Mouse (Mus musculus) layer of hippocampus, adult 8-10 months (tissue): ENCODE measurements around the gene Tgoln1. TPM values are rescaled to one million over a fixed set of nuclear protein-coding genes. Genes with fewer than 3 reads are reported as not detected.

Source experiments
- DNase-seq, 2 experiments: peaks; one replicate each; pipeline ENCODE4 v3.0.0; 2022; ENCODE audit warnings: low spot score in 2 of 2
- total RNA-seq, 4 experiments: library from RNA; stranded (reverse); gene quantifications; 2 replicates each; pipeline ENCODE4 v1.2.4; 2022

The Tgoln1 gene
- total RNA-seq, 4 experiments from 2014 or later, result 92.8 to 106 (median 98.1) TPM

- DNase-seq, result no peak
These were observed 13.6 kb upstream of the Tgoln1 start for GRCm38 (mm10) chr6:72630370-72630769.

GRCm38 (mm10) chr6:72627276-72627675 lies 10.5 kb upstream of the Tgoln1 start:
- no peak for DNase-seq

DNA sequence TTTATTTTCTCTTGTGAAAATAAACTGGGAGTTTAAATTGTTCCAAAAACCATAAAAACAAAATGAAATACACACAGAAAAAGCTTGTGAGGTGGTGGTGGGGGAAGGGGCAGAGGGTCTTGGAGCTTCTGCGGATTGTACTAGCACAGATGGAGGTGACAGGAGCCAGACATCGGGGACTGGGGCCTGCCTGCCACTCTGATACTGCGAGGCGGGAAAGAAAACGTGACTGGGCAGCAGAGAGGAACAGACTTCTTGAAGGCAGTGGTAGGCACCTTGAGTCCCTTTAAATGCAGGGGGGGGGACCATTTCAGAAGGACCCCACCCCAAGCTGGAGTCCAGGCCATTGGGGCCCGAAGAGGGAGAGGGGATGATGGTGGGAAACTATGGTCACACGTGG lies 9.6 kb upstream of the Tgoln1 start:
- DNase-seq, result no peak

- DNase-seq, result no peak
These were observed 7.0 kb upstream of the Tgoln1 start for GRCm38 (mm10) chr6:72623661-72624402.

GRCm38 (mm10) chr6:72622917-72623316 lies 6.1 kb upstream of the Tgoln1 start:
- DNase-seq, result no peak

GRCm38 (mm10) chr6:72620920-72621319 lies 4.1 kb upstream of the Tgoln1 start:
- DNase-seq, result no peak

GRCm38 (mm10) chr6:72619734-72620532 lies 3.1 kb upstream of the Tgoln1 start:
- DNase-seq, result no peak

GRCm38 (mm10) chr6:72615561-72616375 lies 1.0 kb downstream of the Tgoln1 start:
- DNase-seq, result no peak

- DNase-seq, result no peak
These were observed 1.6 kb downstream of the Tgoln1 start for GRCm38 (mm10) chr6:72615151-72615550.

DNA sequence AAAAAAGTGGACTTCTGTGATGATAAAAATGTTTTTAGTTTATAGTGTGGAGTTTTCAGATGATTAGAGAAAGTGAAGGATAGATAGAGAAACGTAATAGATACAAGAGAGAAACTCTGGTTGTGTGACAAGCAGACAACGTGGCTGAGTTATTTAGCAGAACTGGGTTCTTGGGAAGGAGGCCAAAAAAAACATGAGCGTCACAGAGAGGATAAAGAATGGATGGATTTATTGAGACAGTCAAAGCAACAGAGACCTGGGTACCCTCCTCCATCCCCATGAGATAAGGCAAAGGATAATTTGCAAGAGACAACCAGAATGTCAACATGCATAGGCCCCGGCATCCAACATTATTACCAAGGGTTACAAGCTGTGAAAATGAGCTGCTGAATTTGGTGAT lies 6.5 kb downstream of the Tgoln1 start:
- no peak for DNase-seq

GRCm38 (mm10) chr6:72608662-72609184 lies 8.1 kb downstream of the Tgoln1 start:
- DNase-seq, result no peak

DNA sequence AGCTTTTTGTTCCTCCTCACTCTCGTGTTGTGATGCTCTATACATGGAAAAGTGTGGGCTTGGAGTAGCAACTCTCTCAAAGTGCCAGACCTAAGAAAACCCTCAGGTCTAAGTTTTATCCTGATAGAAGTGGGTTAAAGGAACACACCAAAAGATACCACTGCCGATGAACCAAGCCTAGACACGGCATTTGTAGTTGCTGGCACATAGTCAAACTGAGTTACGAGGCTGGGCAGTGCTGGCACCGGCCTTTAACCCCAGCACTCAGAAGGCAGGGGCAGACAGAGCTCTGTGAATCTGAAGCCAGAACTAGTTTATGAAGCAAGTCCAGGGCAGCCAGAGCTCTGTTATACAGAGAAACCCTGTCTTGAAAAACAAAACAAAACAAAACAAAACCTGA lies 9.1 kb downstream of the Tgoln1 start:
- no peak for DNase-seq

- no peak for DNase-seq
These were observed 9.7 kb downstream of the Tgoln1 start for GRCm38 (mm10) chr6:72607060-72607459.

DNA sequence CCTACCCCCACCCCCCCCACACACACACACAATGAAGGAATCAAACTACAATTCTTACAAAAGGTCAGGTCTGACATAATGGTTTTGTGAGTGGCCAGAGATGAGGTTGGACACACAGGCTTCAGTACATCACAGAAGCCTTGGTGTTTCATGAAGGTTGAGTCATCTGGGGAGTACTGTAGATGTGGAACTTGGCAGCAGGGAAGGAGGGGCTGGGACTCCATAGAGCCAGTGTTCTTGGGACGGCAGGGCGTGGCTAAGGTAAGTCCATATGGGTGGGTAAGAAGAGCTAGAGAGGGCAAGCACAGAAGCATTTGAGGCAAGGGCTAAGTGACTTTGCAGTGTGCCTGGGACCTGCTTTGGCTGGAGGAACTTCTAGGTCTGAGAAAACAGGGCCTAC lies 12.7 kb downstream of the Tgoln1 start:
- no peak for DNase-seq

GRCm38 (mm10) chr6:72601732-72602131 lies 15.1 kb downstream of the Tgoln1 start:
- DNase-seq, result peak; percentile 62 to 83

DNA sequence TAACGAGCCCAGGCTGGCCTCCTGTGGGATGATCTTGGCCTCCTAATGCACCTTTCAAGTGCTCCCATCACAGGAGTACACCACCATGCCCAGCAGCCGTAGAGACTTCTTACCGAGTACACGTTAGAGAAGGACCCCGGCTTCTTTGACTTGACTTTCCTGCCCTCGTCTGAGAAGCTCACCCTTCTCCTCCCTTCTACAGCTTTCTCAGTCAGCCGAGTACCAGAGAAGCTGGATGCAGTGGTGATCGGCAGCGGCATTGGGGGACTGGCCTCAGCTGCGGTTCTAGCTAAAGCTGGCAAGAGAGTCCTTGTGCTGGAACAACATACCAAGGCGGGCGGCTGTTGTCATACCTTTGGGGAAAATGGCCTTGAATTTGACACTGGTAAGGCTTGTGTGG lies 16.0 kb downstream of the Tgoln1 start:
- DNase-seq, result no peak

DNA sequence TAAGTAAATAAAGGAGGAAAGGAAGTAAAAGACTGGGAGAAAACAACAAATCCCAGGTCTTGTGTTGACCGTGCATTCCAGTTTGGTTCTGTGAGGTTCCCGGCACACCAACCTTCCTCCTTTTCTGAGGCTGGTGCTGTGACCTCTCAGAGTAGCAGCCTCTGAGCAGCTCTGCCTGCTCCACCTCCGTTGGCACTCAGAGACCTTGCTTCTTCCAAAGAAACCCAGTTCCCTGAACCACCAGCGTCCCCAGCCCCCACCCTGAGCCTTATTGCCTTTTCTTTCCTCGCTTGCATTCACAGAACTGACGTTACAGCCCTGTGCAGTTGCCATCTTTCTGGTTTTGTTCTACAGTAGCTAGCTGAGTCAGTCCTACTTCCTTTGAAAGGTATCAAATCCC lies 16.6 kb downstream of the Tgoln1 start:
- no peak for DNase-seq

DNA sequence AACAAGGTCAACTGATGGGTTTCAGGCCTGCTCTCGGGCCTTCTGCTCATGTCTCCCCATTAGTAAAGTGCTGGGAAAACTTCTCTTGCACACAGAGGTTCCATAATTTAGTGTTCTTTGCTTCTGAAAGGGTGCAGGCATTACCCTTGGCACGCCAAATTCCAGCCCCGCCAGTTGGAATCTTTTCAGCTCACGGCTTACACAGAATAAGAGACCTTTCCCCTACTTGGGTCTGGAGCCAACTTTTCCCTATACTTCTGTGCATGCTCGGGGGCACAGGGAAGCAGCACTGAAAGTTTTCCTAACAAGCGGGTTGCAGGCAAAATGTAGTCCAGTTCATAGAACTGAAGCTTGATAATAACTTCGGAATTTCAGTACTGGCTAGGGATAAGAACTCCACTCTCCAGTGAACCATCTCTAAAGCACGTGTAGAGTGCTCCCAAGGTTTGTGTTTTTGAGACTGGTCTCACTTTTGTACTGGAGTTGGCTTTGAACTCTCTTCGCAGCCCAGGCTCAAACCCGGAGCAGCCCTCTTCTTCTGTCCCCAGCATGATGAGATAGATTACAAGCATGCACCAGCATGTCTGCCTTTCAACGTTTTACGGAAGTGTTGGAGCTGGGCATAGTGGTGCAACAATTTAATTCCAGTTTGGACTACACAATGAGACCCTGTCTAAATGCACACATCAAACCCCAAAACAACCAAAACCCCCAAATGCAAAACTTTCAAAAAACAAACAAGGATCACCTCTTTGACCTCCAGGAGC lies 17.8 kb downstream of the Tgoln1 start:
- DNase-seq, result peak in 1 of 2 experiments; percentile 50

GRCm38 (mm10) chr6:72597956-72598753 lies 18.6 kb downstream of the Tgoln1 start, which contains the start of the genes Elmod3 and Retsat:
Gene Elmod3 (minus strand): TSS chr6:72598413.
Gene Retsat (plus strand): TSS chr6:72598475.
- peak; percentile 91 to 94 for DNase-seq
